Mouse (Mus musculus) lung, embryonic 15.5 days (tissue): ENCODE data around the gene Cdsn. TPM values are rescaled to one million over a fixed set of nuclear protein-coding genes. Genes with fewer than 3 reads are reported as not detected.

ENCODE experiments used
- ATAC-seq: fragments of 200-750 bp; cut with Nextera tagmentation; 2 replicates; pipeline ENCODE4 v1.8.0; 2017; ENCODE audit warnings: moderate number of reproducible peaks, borderline replicate concordance; ENCODE audit not compliant: low FRiP score, low TSS enrichment; ENCODE audit errors: extremely low read depth
- H3K27ac ChIP-seq: fragments of 300-500 bp; sonication (generic); 2 replicates; pipeline ENCODE4 v1.5.1; 2015; ENCODE audit warnings: moderate library complexity, mild to moderate bottlenecking, inconsistent platforms
- H3K27me3 ChIP-seq: fragments of 300-500 bp; sonication (generic); 2 replicates; pipeline ENCODE4 v1.6.1; 2015; ENCODE audit warnings: inconsistent platforms
- H3K36me3 ChIP-seq: fragments of 300-500 bp; sonication (generic); 2 replicates; pipeline ENCODE4 v1.6.1; 2015; ENCODE audit warnings: inconsistent platforms
- H3K4me1 ChIP-seq: fragments of 300-500 bp; sonication (generic); 2 replicates; pipeline ENCODE4 v1.6.1; 2015; ENCODE audit warnings: inconsistent platforms
- H3K4me2 ChIP-seq: fragments of 300-500 bp; sonication (generic); 2 replicates; pipeline ENCODE4 v1.6.1; 2015; ENCODE audit warnings: inconsistent platforms, mild to moderate bottlenecking, moderate library complexity
- H3K4me3 ChIP-seq: fragments of 300-500 bp; sonication (generic); 2 replicates; pipeline ENCODE4 v1.5.1; 2015; ENCODE audit warnings: mild to moderate bottlenecking, inconsistent platforms
- H3K9ac ChIP-seq: fragments of 300-500 bp; sonication (generic); 2 replicates; pipeline ENCODE4 v1.6.1; 2015; ENCODE audit warnings: inconsistent platforms
- H3K9me3 ChIP-seq: fragments of 300-500 bp; sonication (generic); 2 replicates; pipeline ENCODE4 v1.6.1; 2016; ENCODE audit warnings: inconsistent platforms
- WGBS: fragments of 180-500 bp; shearing (Covaris S2); methylation state at CpG from one replicate; pipeline ENCODE4 v1.1.7; 2015; 5-methylcytosine and 5-hydroxymethylcytosine counted together
- polyA plus RNA-seq: library from polyadenylated mRNA; unstranded; fragments of >200 nt; fragmentation: Nextera tagmentation; extraction: Ambion mirVana; gene quantifications from 2 replicates; pipeline ENCODE4 v1.2.1, GENCODE M21; 2015

Cdsn gene
- polyA plus RNA-seq, 1 experiment from 2014 or later = not detected

- Histone ChIP-seq H3K4me2 (no peak overlapping the region), H3K4me3 (no peak overlapping the region), H3K9me3 (no peaks in the 10 kb centered on the region), H3K27ac (no peak overlapping the region), H3K4me1 (no peaks in the 10 kb centered on the region), H3K36me3 (no peaks in the 10 kb centered on the region), H3K27me3 (no peaks in the 10 kb centered on the region), H3K9ac (no peak overlapping the region)
- WGBS = 83% methylated on average over 13 of the region's 13 CpGs
- no peak for ATAC-seq
These were observed 4.3 kb downstream of the Cdsn start for GRCm38 (mm10) chr17:35556186-35556765.

- H3K27ac ChIP-seq = no peak overlapping the region
- H3K27me3 ChIP-seq = no peaks in the 10 kb centered on the region
- H3K4me1 ChIP-seq = no peaks in the 10 kb centered on the region
- no peak overlapping the region for H3K4me3 ChIP-seq
- no peak overlapping the region for H3K9ac ChIP-seq
- no peaks in the 10 kb centered on the region for H3K36me3 ChIP-seq
- no peaks in the 10 kb centered on the region for H3K9me3 ChIP-seq
- ATAC-seq = no peak
- no peak overlapping the region for H3K4me2 ChIP-seq
- WGBS = 22% methylated on average over 5 of the region's 5 CpGs
These were observed 4.9 kb downstream of the Cdsn start for GRCm38 (mm10) chr17:35556812-35557211.

- Histone ChIP-seq H3K9me3 (no peaks in the 10 kb centered on the region), H3K36me3 (no peaks in the 10 kb centered on the region), H3K4me1 (no peaks in the 10 kb centered on the region), H3K27me3 (no peaks in the 10 kb centered on the region), H3K4me2 (no peak overlapping the region), H3K9ac (no peak overlapping the region), H3K27ac (no peak overlapping the region), H3K4me3 (no peak overlapping the region)
- no peak for ATAC-seq
- WGBS = 61% methylated on average over 9 of the region's 9 CpGs
These were observed 5.4 kb downstream of the Cdsn start for GRCm38 (mm10) chr17:35557351-35557750.

- Histone ChIP-seq H3K4me2 (no peak overlapping the region), H3K4me1 (no peaks in the 10 kb centered on the region), H3K27ac (no peak overlapping the region), H3K36me3 (no peaks in the 10 kb centered on the region), H3K4me3 (no peak overlapping the region), H3K9ac (no peak overlapping the region), H3K27me3 (no peaks in the 10 kb centered on the region), H3K9me3 (no peaks in the 10 kb centered on the region)
- 55% methylated on average over 8 of the region's 8 CpGs for WGBS
- no peak for ATAC-seq
These were observed 6.3 kb downstream of the Cdsn start for GRCm38 (mm10) chr17:35558216-35558615.

GRCm38 (mm10) chr17:35567150-35567549, 15.2 kb downstream of the Cdsn start, which contains the start of gene 2300002M23Rik:
TSS of gene 2300002M23Rik (plus strand) at chr17:35567450.
- no peak within 1 kb of the TSS for H3K4me3 ChIP-seq
- H3K27me3 ChIP-seq = peaks cover 34% of the 10 kb centered on the region
- no peak within 1 kb of the TSS for H3K9ac ChIP-seq
- no peaks in the 10 kb centered on the region for H3K36me3 ChIP-seq
- H3K9me3 ChIP-seq = no peaks in the 10 kb centered on the region
- H3K4me2 ChIP-seq = no peak within 1 kb of the TSS
- peaks cover 10% of the 10 kb centered on the region; the same call in 1 of the 2 replicates for H3K4me1 ChIP-seq
- no peak within 1 kb of the TSS for H3K27ac ChIP-seq
- WGBS = 54% methylated on average over 3 of the region's 3 CpGs
- ATAC-seq = no peak

GRCm38 (mm10) chr17:35567767-35568166, 15.8 kb downstream of the Cdsn start:
- Histone ChIP-seq H3K27me3 (peaks cover 34% of the 10 kb centered on the region), H3K9ac (no peak overlapping the region), H3K9me3 (no peaks in the 10 kb centered on the region), H3K36me3 (no peaks in the 10 kb centered on the region), H3K4me2 (no peak overlapping the region), H3K4me3 (no peak overlapping the region), H3K4me1 (peaks cover 10% of the 10 kb centered on the region; the same call in 1 of the 2 replicates), H3K27ac (no peak overlapping the region)
- ATAC-seq = no peak
- WGBS = 21% methylated on average over 9 of the region's 9 CpGs

- Histone ChIP-seq H3K36me3 (no peaks in the 10 kb centered on the region), H3K4me2 (peak overlapping the region; percentile 50), H3K4me3 (peak overlapping the region; percentile 21), H3K9me3 (no peaks in the 10 kb centered on the region), H3K27me3 (peaks cover 34% of the 10 kb centered on the region), H3K4me1 (peaks cover 10% of the 10 kb centered on the region; the same call in 1 of the 2 replicates), H3K9ac (no peak overlapping the region; the same call in 1 of the 2 replicates), H3K27ac (no peak overlapping the region)
- ATAC-seq = no peak
- WGBS = 3% methylated on average over 28 of the region's 28 CpGs
These were observed 17.4 kb downstream of the Cdsn start for GRCm38 (mm10) chr17:35569091-35569944.

- H3K36me3 ChIP-seq = no peaks in the 10 kb centered on the region
- peaks cover 34% of the 10 kb centered on the region for H3K27me3 ChIP-seq
- no peak overlapping the region for H3K4me2 ChIP-seq
- H3K27ac ChIP-seq = no peak overlapping the region
- 75% methylated on average over 14 of the region's 14 CpGs for WGBS
- peaks cover 10% of the 10 kb centered on the region; the same call in 1 of the 2 replicates for H3K4me1 ChIP-seq
- no peaks in the 10 kb centered on the region for H3K9me3 ChIP-seq
- no peak for ATAC-seq
- H3K4me3 ChIP-seq = no peak overlapping the region
- H3K9ac ChIP-seq = no peak overlapping the region
These were observed 18.9 kb downstream of the Cdsn start for GRCm38 (mm10) chr17:35570836-35571235.

GRCm38 (mm10) chr17:35571477-35571876, 19.5 kb downstream of the Cdsn start:
- WGBS = 95% methylated on average over 7 of the region's 7 CpGs
- Histone ChIP-seq H3K9me3 (no peaks in the 10 kb centered on the region), H3K9ac (no peak overlapping the region), H3K4me2 (no peak overlapping the region), H3K4me3 (no peak overlapping the region), H3K4me1 (peaks cover 10% of the 10 kb centered on the region; the same call in 1 of the 2 replicates), H3K27me3 (peaks cover 34% of the 10 kb centered on the region), H3K36me3 (no peaks in the 10 kb centered on the region), H3K27ac (no peak overlapping the region)
- no peak for ATAC-seq

GRCm38 (mm10) chr17:35578211-35578610, 26.3 kb downstream of the Cdsn start:
- H3K27ac ChIP-seq = no peak overlapping the region

GRCm38 (mm10) chr17:35582900-35583299, 31.0 kb downstream of the Cdsn start:
- H3K9ac ChIP-seq = no peak overlapping the region

More at GRCm38 (mm10) chr17:35578211-35578610, 26.3 kb downstream of the Cdsn start:
- Histone ChIP-seq H3K4me1 (no peaks in the 10 kb centered on the region), H3K9ac (no peak overlapping the region), H3K27me3 (peaks cover 4% of the 10 kb centered on the region; the same call in 1 of the 2 replicates), H3K4me3 (no peak overlapping the region), H3K4me2 (no peak overlapping the region), H3K9me3 (no peaks in the 10 kb centered on the region), H3K36me3 (no peaks in the 10 kb centered on the region)
- 18% methylated on average over 6 of the region's 6 CpGs for WGBS
- ATAC-seq = no peak

More at GRCm38 (mm10) chr17:35582900-35583299, 31.0 kb downstream of the Cdsn start:
- Histone ChIP-seq H3K36me3 (no peaks in the 10 kb centered on the region), H3K4me1 (no peaks in the 10 kb centered on the region), H3K4me2 (no peak overlapping the region), H3K27me3 (no peaks in the 10 kb centered on the region), H3K4me3 (no peak overlapping the region), H3K27ac (no peak overlapping the region), H3K9me3 (no peaks in the 10 kb centered on the region)
- WGBS = 83% methylated on average over 1 of the region's 1 CpGs
- ATAC-seq = no peak
